Mouse (Mus musculus): ENCODE results near the gene Mob3b. TPM values are rescaled to one million over a fixed set of nuclear protein-coding genes. Genes with fewer than 3 reads are reported as not detected.

The Mob3b gene
- polyA plus RNA-seq, 1 experiment from 2014 or later = 2.7 TPM

DNA sequence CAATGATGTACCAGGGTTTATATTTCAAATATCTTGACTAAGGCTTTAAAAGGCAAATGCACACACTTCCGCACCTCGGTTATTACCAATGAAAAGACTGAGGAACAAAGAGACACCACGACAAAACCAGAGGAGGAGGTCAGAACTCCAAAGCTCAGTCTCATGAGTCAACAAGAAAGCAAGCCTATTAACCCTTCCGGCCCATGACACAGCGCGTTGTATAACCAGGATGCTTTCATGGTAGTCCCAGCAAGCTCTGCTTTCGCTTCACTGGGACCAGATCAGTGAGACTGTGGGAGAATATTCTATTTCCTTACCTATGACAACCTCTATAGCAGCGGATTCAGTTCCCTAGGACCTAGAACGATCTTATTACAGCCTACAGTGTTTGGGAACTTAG, 30.5 kb downstream of the Mob3b start:
- ATAC-seq (replicated peaks; ENCODE audit: insufficient number of reproducible peaks, low FRiP score, low TSS enrichment) = no peak
- no peak overlapping the region for H3K4me3 ChIP-seq (ENCODE audit: low read depth, low read length)
- no peak overlapping the region for H3K4me2 ChIP-seq
- WGBS (ENCODE audit: insufficient replicate concordance) = 85% methylated on average over 9 of the region's 9 CpGs
- H3K4me1 ChIP-seq (ENCODE audit: control insufficient read depth, insufficient read depth, low read length) = no peaks in the 10 kb centered on the region
- H3K27ac ChIP-seq (ENCODE audit: low read depth, low read length) = no peak overlapping the region
- H3K36me3 ChIP-seq (ENCODE audit: control insufficient read depth, insufficient read depth, low read length) = no peaks in the 10 kb centered on the region
- no peaks in the 10 kb centered on the region for H3K27me3 ChIP-seq (ENCODE audit: control insufficient read depth, insufficient read depth, low read length)
- no peaks in the 10 kb centered on the region for H3K9me3 ChIP-seq (replicated peaks; ENCODE audit: control insufficient read depth, low read length)
- H3K9ac ChIP-seq (ENCODE audit: low read depth, low read length) = no peak overlapping the region

DNA sequence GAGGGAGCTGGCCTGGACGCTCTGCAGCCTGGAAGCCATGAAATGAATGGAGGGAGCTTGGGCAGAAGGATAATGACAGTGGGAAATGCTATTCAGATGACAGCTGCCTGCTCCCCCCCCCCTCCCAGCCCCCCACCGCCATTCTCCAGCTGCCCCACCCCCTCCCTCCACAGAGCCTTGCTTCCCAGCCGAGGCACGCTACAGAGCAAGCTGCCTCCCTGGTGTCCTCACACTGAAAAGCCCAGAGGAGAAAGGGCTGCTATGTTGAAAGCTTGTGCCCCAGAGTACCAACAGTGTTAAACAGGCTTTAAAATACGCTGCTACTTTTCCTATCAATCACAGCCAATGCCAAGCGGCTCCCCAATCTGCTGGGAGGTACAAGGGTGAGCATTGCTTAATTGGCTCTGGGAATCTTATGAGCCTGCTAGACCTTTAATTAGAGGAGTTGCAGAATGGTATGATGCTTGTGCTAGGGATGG, 31.9 kb downstream of the Mob3b start:
- Histone ChIP-seq H3K4me2 (no peak overlapping the region), H3K9ac (ENCODE audit: low read depth, low read length) (no peak overlapping the region), H3K4me3 (ENCODE audit: low read depth, low read length) (no peak overlapping the region)

DNA sequence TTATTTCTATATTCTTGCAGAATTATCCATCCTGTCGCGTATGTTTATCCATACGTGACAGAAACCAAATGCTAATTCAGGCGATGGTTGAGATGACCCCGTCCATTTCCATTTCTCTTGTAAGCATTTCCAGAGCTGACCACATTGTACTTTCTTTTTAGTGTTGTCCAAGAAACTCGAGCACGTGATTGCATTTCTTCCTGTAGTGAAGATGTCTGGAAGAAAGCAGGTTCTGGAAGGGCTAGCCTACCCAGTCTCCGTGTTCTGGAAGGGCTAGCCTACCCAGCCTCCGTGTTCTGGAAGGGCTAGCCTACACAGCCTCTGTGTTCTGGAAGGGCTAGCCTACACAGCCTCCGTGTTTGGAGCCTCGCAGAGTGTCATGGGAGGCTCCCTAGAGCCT, 33.3 kb downstream of the Mob3b start:
- WGBS (ENCODE audit: insufficient replicate concordance) = 73% methylated on average over 11 of the region's 11 CpGs
- H3K27ac ChIP-seq (ENCODE audit: low read depth, low read length) = no peak overlapping the region
- no peaks in the 10 kb centered on the region for H3K4me1 ChIP-seq (ENCODE audit: control insufficient read depth, insufficient read depth, low read length)
- no peaks in the 10 kb centered on the region for H3K27me3 ChIP-seq (ENCODE audit: control insufficient read depth, insufficient read depth, low read length)
- H3K36me3 ChIP-seq (ENCODE audit: control insufficient read depth, insufficient read depth, low read length) = no peaks in the 10 kb centered on the region
- ATAC-seq (replicated peaks; ENCODE audit: insufficient number of reproducible peaks, low FRiP score, low TSS enrichment) = no peak
- no peak overlapping the region for H3K4me2 ChIP-seq
- no peak overlapping the region for H3K4me3 ChIP-seq (ENCODE audit: low read depth, low read length)
- no peaks in the 10 kb centered on the region for H3K9me3 ChIP-seq (replicated peaks; ENCODE audit: control insufficient read depth, low read length)
- no peak overlapping the region for H3K9ac ChIP-seq (ENCODE audit: low read depth, low read length)

More for the DNA sequence above, 31.9 kb downstream of the Mob3b start:
- Histone ChIP-seq H3K27ac (ENCODE audit: low read depth, low read length) (no peak overlapping the region), H3K4me1 (ENCODE audit: control insufficient read depth, insufficient read depth, low read length) (no peaks in the 10 kb centered on the region), H3K9me3 (replicated peaks; ENCODE audit: control insufficient read depth, low read length) (no peaks in the 10 kb centered on the region), H3K36me3 (ENCODE audit: control insufficient read depth, insufficient read depth, low read length) (no peaks in the 10 kb centered on the region), H3K27me3 (ENCODE audit: control insufficient read depth, insufficient read depth, low read length) (no peaks in the 10 kb centered on the region)
- 10% methylated on average over 6 of the region's 6 CpGs for WGBS (ENCODE audit: insufficient replicate concordance)
- no peak for ATAC-seq (replicated peaks; ENCODE audit: insufficient number of reproducible peaks, low FRiP score, low TSS enrichment)

DNA sequence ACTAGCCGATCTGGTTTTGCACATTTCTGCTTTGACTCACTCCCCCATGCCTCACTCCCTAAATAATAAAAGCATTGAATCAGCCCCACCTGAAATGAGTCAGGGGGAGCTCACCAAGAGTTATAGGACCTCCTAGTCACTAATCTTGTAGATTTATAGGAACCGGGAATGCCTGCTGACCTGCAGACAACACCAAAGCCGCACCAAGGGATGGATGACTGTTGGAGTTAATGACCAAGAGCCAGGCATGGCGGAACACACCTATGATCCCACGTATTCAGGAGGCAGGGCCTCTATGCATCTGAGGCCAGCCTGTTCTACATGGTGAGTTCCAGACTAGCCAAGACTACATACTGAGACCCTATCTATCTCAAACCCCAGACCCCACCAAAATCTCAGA, 34.2 kb downstream of the Mob3b start:
- Histone ChIP-seq H3K9me3 (replicated peaks; ENCODE audit: control insufficient read depth, low read length) (no peaks in the 10 kb centered on the region), H3K4me2 (no peak overlapping the region), H3K36me3 (ENCODE audit: control insufficient read depth, insufficient read depth, low read length) (no peaks in the 10 kb centered on the region), H3K4me1 (ENCODE audit: control insufficient read depth, insufficient read depth, low read length) (no peaks in the 10 kb centered on the region), H3K27me3 (ENCODE audit: control insufficient read depth, insufficient read depth, low read length) (no peaks in the 10 kb centered on the region), H3K9ac (ENCODE audit: low read depth, low read length) (no peak overlapping the region), H3K27ac (ENCODE audit: low read depth, low read length) (no peak overlapping the region), H3K4me3 (ENCODE audit: low read depth, low read length) (no peak overlapping the region)
- no peak for ATAC-seq (replicated peaks; ENCODE audit: insufficient number of reproducible peaks, low FRiP score, low TSS enrichment)
- 73% methylated on average over 5 of the region's 5 CpGs for WGBS (ENCODE audit: insufficient replicate concordance)

DNA sequence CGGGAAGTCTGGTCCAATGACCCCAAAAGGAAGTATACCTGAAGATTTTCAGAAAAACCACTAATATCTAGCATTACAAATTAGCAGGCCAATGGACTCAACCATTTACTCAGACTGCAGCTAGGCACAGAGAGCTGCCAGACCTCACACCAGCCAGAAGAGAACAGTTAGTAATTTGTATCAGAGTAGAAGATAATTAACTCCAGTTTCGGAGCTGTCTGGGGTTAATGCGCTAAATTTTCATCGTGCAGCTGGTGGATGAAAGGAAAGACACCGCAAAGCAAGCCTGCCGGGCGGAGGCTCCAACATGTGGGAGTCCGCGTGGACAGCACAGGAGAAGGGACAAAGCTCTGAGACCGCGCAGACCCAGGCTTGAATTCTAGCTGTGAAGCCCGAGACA, 36.2 kb downstream of the Mob3b start:
- Histone ChIP-seq H3K27ac (ENCODE audit: low read depth, low read length) (no peak overlapping the region), H3K9me3 (replicated peaks; ENCODE audit: control insufficient read depth, low read length) (no peaks in the 10 kb centered on the region), H3K4me1 (ENCODE audit: control insufficient read depth, insufficient read depth, low read length) (no peaks in the 10 kb centered on the region), H3K27me3 (ENCODE audit: control insufficient read depth, insufficient read depth, low read length) (no peaks in the 10 kb centered on the region), H3K4me2 (no peak overlapping the region), H3K4me3 (ENCODE audit: low read depth, low read length) (no peak overlapping the region), H3K36me3 (ENCODE audit: control insufficient read depth, insufficient read depth, low read length) (no peaks in the 10 kb centered on the region), H3K9ac (ENCODE audit: low read depth, low read length) (no peak overlapping the region)
- ATAC-seq (replicated peaks; ENCODE audit: insufficient number of reproducible peaks, low FRiP score, low TSS enrichment) = no peak
- 70% methylated on average over 12 of the region's 12 CpGs for WGBS (ENCODE audit: insufficient replicate concordance)

DNA sequence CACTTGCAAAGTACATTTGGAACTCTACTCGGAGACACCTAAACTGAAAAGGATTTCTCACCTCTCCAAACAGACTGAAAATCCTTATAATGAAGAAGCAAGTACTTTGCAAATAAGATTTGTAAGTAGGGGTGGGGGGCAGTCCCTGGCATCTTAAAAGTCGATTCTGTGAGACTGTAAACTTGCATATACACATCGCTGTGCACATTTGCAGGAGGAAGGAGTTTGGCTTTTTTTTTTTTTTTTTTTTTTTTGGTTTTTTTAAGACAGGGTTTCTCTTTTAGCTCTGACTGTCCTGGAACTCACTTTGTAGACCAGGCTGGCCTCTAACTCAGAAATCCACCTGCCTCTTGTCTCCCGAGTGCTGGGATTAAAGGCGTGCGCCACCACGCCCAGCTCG, 36.7 kb downstream of the Mob3b start:
- no peak for ATAC-seq (replicated peaks; ENCODE audit: insufficient number of reproducible peaks, low FRiP score, low TSS enrichment)
- WGBS (ENCODE audit: insufficient replicate concordance) = 84% methylated on average over 8 of the region's 8 CpGs
- H3K4me2 ChIP-seq = no peak overlapping the region
- H3K4me1 ChIP-seq (ENCODE audit: control insufficient read depth, insufficient read depth, low read length) = no peaks in the 10 kb centered on the region
- H3K36me3 ChIP-seq (ENCODE audit: control insufficient read depth, insufficient read depth, low read length) = no peaks in the 10 kb centered on the region
- H3K9ac ChIP-seq (ENCODE audit: low read depth, low read length) = no peak overlapping the region
- H3K4me3 ChIP-seq (ENCODE audit: low read depth, low read length) = no peak overlapping the region
- H3K9me3 ChIP-seq (replicated peaks; ENCODE audit: control insufficient read depth, low read length) = no peaks in the 10 kb centered on the region
- no peak overlapping the region for H3K27ac ChIP-seq (ENCODE audit: low read depth, low read length)
- H3K27me3 ChIP-seq (ENCODE audit: control insufficient read depth, insufficient read depth, low read length) = no peaks in the 10 kb centered on the region

DNA sequence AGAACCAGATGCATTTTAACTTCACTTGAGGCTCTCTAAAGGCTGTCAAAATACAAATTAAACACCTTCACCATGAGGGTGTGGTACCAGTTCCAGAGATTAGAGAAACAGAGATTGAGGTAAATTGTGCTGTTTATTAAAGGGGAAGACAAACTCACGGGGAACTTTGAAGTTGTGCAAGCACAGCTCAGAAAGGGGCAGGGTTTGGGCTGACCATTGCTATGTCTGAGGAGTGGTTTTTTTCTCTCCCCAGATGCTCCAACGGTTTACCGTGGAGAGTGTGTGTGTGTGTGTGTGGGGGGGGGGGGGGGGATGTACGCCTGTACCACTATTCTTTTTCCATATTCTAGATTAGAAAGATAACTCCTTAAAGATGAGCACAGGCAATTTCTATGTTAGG, 37.1 kb downstream of the Mob3b start:
- no peak overlapping the region for H3K9ac ChIP-seq (ENCODE audit: low read depth, low read length)
- WGBS (ENCODE audit: insufficient replicate concordance) = 58% methylated on average over 2 of the region's 4 CpGs
- no peaks in the 10 kb centered on the region for H3K4me1 ChIP-seq (ENCODE audit: control insufficient read depth, insufficient read depth, low read length)
- H3K4me3 ChIP-seq (ENCODE audit: low read depth, low read length) = no peak overlapping the region
- ATAC-seq (replicated peaks; ENCODE audit: insufficient number of reproducible peaks, low FRiP score, low TSS enrichment) = no peak
- H3K9me3 ChIP-seq (replicated peaks; ENCODE audit: control insufficient read depth, low read length) = no peaks in the 10 kb centered on the region
- H3K27me3 ChIP-seq (ENCODE audit: control insufficient read depth, insufficient read depth, low read length) = no peaks in the 10 kb centered on the region
- H3K36me3 ChIP-seq (ENCODE audit: control insufficient read depth, insufficient read depth, low read length) = no peaks in the 10 kb centered on the region
- no peak overlapping the region for H3K27ac ChIP-seq (ENCODE audit: low read depth, low read length)
- H3K4me2 ChIP-seq = no peak overlapping the region

DNA sequence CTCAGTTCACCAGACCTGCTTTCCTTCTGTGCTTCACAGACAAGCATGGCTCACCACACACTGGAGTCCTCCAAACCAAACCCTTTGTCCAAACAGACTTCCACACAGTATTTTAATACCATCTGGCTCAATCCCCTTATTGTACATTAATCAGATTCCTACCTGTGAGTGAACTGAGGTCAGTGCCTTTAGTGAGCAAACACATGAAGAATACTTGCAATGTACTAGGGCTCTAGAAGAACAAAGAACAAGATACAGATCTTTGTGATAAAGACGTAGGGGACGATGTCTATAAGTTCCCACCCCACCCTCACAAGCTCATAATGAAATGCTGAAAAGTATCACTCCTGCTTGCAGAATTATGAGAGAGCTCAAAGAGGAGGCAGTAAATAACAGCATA, 38.4 kb downstream of the Mob3b start:
- Histone ChIP-seq H3K27ac (ENCODE audit: low read depth, low read length) (no peak overlapping the region), H3K9me3 (replicated peaks; ENCODE audit: control insufficient read depth, low read length) (no peaks in the 10 kb centered on the region), H3K4me3 (ENCODE audit: low read depth, low read length) (no peak overlapping the region), H3K27me3 (ENCODE audit: control insufficient read depth, insufficient read depth, low read length) (no peaks in the 10 kb centered on the region), H3K4me1 (ENCODE audit: control insufficient read depth, insufficient read depth, low read length) (no peaks in the 10 kb centered on the region), H3K4me2 (no peak overlapping the region), H3K9ac (ENCODE audit: low read depth, low read length) (no peak overlapping the region), H3K36me3 (ENCODE audit: control insufficient read depth, insufficient read depth, low read length) (no peaks in the 10 kb centered on the region)
- WGBS (ENCODE audit: insufficient replicate concordance) = 71% methylated on average over 2 of the region's 2 CpGs
- no peak for ATAC-seq (replicated peaks; ENCODE audit: insufficient number of reproducible peaks, low FRiP score, low TSS enrichment)

DNA sequence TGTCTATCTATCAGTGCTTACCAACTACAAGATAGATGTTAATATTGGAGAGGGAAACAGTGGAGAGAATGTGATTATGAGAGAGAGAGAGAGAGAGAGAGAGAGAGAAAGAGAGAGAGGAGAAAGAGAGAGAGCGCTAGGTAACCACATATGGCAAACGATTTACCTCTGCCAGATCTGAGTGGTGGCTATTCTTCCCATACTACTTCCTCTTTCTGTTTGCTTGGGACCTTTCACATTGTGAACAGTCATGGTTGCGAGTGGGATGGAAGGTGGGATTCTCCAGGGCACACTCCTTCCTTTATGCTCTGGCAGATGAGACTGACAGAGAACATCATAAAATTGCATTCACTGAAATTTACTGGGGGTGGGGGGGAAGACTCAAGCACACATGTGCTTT, 40.1 kb downstream of the Mob3b start:
- WGBS (ENCODE audit: insufficient replicate concordance) = 80% methylated on average over 3 of the region's 3 CpGs
- H3K4me3 ChIP-seq (ENCODE audit: low read depth, low read length) = no peak overlapping the region
- no peak overlapping the region for H3K4me2 ChIP-seq

More for the DNA sequence above, 40.1 kb downstream of the Mob3b start:
- no peaks in the 10 kb centered on the region for H3K27me3 ChIP-seq (ENCODE audit: control insufficient read depth, insufficient read depth, low read length)
- H3K9me3 ChIP-seq (replicated peaks; ENCODE audit: control insufficient read depth, low read length) = no peaks in the 10 kb centered on the region
- H3K4me1 ChIP-seq (ENCODE audit: control insufficient read depth, insufficient read depth, low read length) = no peaks in the 10 kb centered on the region; the same call in 1 of the 2 replicates
- H3K36me3 ChIP-seq (ENCODE audit: control insufficient read depth, insufficient read depth, low read length) = no peaks in the 10 kb centered on the region
- H3K27ac ChIP-seq (ENCODE audit: low read depth, low read length) = no peak overlapping the region
- H3K9ac ChIP-seq (ENCODE audit: low read depth, low read length) = no peak overlapping the region
- no peak for ATAC-seq (replicated peaks; ENCODE audit: insufficient number of reproducible peaks, low FRiP score, low TSS enrichment)
